Mouse (Mus musculus) liver, adult 2 months (tissue): ENCODE data around the gene Fgf14.

ENCODE experiments used
- CTCF ChIP-seq: fragments of 200-500 bp; IDR thresholded peaks from 2 replicates; pipeline ENCODE4 v1.5.1; 2011; ENCODE audit warnings: low read depth, low read length, control low read depth
- POLR2A ChIP-seq: fragments of 200-500 bp; IDR thresholded peaks from 2 replicates; pipeline ENCODE4 v1.6.1; 2011; ENCODE audit warnings: low read length, control low read depth; ENCODE audit not compliant: insufficient read depth; ENCODE audit errors: extremely low read depth

DNA sequence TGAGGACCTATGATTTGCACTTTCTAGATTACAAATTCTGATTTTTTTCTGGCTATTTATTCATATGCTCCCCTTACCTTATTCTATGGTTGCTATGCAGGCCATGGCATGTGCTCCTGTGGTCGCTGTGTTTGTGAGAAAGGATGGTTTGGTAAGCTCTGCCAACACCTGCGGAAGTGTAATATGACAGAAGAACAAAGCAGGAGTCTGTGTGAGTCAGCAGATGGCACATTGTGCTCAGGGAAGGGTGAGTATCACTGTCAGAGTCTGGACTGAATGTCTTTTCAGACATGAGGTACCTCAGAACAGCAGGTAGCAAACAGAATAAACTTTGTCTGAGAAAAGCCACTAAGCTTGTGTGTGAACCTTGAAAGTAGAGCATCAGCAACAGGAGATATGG lies 710.4 kb downstream of the Fgf14 start:
- TF ChIP-seq POLR2A = no peak
- no peak for TF ChIP-seq CTCF
